Mouse (Mus musculus) layer of hippocampus, adult 18-20 months (tissue): ENCODE data around the gene Fahd1. TPM values are rescaled to one million over a fixed set of nuclear protein-coding genes. Genes with fewer than 3 reads are reported as not detected.

Experiments used
- DNase-seq, 2 experiments: peaks; one replicate each; pipeline ENCODE4 v3.0.0; 2022; ENCODE audit warnings: low spot score in 2 of 2
- total RNA-seq, 2 experiments: library from RNA; stranded (reverse); gene quantifications; 2 replicates each; pipeline ENCODE4 v1.2.3; 2021

Fahd1 gene
- total RNA-seq, 2 experiments from 2014 or later = 21.4 to 21.7 TPM

GRCm38 (mm10) chr17:24885356-24886133 lies 35.4 kb upstream of the Fahd1 start:
- DNase-seq = no peak

DNA sequence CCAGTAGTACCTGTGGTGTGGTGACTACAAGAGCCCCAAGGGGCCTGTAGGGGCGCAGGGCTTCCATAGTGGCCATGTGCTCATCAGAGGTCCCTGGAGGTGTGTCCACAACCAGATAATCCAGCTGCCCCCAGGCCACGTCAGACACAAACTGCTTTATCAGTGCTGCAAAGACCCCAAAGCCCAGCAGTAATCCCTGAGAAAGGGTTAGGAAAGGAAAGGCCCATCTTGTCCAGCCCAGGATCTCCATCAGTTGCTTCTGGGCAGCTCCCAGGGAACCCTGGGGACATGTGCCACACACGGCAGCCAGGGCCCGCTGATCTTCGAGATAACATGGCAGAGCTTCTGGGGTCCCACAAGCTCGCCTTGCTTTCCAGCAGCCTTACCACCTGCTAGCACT lies 34.2 kb upstream of the Fahd1 start:
- DNase-seq = no peak

GRCm38 (mm10) chr17:24881738-24882440 lies 31.7 kb upstream of the Fahd1 start:
- no peak for DNase-seq

DNA sequence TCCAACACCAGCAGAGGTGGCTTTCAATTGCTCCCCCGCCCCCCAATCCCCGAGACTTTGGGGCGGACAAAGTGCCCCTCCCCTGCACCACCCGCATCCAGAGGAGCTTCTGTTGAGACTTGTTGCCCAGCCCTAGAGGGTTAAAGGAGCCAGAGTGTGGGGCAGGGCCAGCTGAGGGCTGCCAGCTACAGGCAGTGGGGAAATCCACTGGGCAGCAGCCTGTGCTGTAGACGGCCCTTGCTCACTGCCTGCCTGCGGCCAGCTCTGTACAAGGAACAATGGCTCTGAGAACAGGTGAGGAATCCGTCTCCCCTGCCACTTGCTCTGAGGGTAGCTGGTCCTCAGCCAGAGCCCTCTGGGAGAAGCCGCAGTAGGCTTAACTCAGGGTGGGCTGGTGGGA lies 28.4 kb upstream of the Fahd1 start:
- no peak for DNase-seq

GRCm38 (mm10) chr17:24878117-24878397 lies 27.9 kb upstream of the Fahd1 start:
- no peak for DNase-seq

- no peak for DNase-seq
These were observed 27.4 kb upstream of the Fahd1 start for GRCm38 (mm10) chr17:24877336-24878116.

GRCm38 (mm10) chr17:24874989-24875388 lies 24.8 kb upstream of the Fahd1 start:
- no peak for DNase-seq

DNA sequence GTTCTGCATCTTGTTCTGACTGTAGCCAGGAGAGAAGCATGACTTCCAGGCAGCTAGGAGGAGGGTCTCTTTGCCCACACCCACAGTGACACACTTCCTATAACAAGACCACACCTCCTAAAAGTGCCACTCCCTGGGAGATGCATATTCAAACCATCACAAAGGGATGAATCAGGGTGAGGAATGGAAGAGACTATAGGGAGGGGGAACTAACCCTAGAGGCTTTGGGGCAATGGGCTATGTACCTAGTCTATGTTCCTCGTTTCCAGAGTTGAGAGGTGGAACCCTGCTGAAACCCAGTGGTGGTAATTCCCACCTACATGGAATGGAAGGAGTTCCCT lies 24.2 kb upstream of the Fahd1 start:
- no peak for DNase-seq

- no peak for DNase-seq
These were observed 23.7 kb upstream of the Fahd1 start for GRCm38 (mm10) chr17:24873695-24874404.

DNA sequence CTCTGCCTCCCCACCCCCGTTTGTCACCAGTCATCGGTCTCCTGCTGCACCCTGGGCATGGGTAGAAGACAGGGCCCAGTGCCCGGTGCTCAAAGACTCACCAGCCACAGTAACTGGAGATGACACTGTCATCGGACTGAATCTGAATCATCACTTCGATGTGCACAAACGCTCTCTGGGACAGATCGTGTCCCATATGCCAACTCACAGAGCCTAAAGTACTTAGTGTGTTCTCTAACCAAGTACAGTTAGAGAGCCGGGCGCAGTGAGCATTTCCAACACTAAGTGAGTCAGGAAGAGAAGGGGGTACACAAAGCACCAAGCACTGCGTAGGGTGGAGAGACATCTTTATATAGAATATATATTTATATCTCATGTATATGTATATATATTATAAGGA lies 17.8 kb upstream of the Fahd1 start:
- DNase-seq = peak in 1 of 2 experiments; percentile 76

GRCm38 (mm10) chr17:24865776-24866175 lies 15.6 kb upstream of the Fahd1 start, which contains the start of gene Igfals:
TSS of gene Igfals (plus strand) at chr17:24865997.
- DNase-seq = no peak

GRCm38 (mm10) chr17:24861785-24862184 lies 11.6 kb upstream of the Fahd1 start:
- DNase-seq = no peak

- DNase-seq = no peak
These were observed 9.9 kb upstream of the Fahd1 start for GRCm38 (mm10) chr17:24860076-24860475.

DNA sequence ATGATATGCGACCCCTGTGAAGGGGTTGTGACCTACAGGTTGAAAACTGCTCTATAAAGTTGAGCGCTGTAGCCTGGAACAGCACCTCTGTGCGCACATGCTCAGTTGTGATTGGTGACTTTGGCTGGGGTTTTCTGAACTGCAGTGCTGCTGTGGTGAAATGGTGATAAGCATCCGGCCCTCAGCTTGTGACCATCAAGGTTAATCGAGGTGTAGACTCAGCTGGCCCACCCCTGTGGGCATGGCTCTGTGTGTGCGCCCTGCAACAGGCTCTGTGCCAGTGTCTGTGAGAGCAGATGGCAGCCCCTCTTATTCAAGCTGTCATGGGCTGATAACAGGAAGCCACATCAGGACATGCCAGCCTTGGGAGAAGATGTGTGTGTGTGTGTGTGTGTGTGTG lies 8.8 kb upstream of the Fahd1 start:
- DNase-seq = peak in 1 of 2 experiments; percentile 67

GRCm38 (mm10) chr17:24857831-24858470 lies 7.8 kb upstream of the Fahd1 start:
- DNase-seq = no peak

- no peak for DNase-seq
These were observed 6.4 kb upstream of the Fahd1 start for GRCm38 (mm10) chr17:24856589-24856988.

DNA sequence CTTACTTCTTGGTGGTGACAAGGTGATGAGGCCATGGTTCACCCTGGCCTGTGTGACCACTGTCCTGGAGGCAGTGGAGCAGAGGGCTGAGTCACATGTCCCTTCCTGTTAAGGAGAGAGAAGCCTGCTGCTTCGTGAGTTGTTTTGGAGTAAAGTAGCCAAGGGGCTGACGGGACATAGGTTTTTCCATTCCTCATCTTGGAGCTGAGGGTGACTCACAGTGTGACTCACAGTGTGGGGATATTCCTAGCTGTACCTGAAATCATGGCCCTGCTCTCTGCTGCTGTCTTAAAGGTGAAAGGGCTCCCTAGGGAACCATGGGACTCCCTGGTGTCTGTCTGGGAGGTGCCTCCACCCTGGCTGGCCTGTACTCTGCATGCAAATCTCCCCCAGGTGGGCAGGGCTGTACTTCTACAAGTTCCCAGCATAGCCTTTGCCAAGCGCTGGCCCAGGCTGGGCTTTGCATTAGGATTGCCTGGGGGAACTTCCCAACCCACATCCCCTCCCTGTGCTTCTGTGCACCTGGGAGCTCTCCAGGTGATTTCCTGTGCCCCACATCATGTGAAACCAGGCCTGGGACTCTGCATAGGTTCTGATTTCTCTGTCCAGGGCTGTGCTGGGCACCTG lies 5.8 kb upstream of the Fahd1 start:
- no peak for DNase-seq

- DNase-seq = no peak
These were observed 1.4 kb upstream of the Fahd1 start for GRCm38 (mm10) chr17:24851381-24852125.

DNA sequence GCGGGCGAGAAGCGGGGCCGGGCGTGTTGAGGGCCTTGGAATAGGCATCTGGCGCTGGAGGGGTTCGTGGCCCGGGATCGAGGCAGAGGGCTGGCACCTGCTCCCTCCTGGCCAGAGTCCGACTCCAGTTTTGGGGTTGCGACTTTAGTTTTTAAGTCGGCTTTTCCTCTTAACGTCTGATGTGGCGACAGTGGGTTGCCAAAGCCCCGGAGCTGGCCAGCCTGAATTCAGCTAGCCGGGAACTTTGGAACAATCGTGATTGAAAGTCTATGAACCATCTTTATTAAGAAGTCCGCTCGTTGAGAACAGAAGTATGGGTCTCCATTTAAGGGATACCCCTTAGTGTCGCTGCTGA lies 586 bp upstream of the Fahd1 start:
- no peak for DNase-seq

DNA sequence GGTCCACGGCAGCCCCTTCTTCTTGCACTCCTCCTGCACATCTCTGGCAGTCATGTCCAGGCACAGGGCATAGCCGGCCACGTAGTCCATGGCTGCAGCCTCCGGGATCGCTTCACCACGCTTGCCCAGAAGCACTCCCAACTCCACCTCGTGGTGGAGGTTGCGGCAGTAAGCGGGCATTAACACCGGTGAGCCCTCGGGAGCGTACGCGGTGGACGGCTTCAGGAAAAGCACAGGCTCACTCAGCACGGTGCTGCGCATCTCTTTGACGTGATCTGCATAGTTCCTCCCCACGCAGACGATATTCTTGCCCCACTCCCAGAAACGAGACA lies 465 bp downstream of the Fahd1 start:
- no peak for DNase-seq
